Mouse (Mus musculus): ENCODE measurements around the gene Cpne8. TPM values are rescaled to one million over a fixed set of nuclear protein-coding genes. Genes with fewer than 3 reads are reported as not detected.

Cpne8 gene
- polyA plus RNA-seq, 1 experiment from 2014 or later, result 16.4 TPM

DNA sequence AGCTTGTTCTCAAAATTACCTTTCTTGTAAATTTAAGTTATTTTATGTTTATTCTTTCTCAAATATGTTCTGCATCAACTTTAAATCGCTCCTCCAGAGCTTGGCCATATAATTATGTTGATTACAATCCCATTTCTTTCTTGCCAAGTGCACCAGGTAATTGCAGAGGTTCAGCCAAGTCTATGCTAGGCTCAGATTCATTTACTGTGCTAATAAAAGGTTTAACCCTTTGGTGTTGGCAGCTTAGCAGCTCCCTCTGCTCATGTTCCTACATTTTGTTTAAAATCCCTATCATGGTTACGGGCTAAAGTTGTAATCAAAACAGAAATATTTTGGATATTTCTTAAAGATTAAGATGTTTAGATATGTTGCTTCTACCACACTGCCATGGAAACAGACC lies 216.0 kb downstream of the Cpne8 start:
- no peak overlapping the region for H3K4me2 ChIP-seq (ENCODE audit: low read depth, low read length)
- no peaks in the 10 kb centered on the region for H3K27me3 ChIP-seq (ENCODE audit: control insufficient read depth, insufficient read depth, low read length)
- H3K9ac ChIP-seq (ENCODE audit: low read length), result no peak overlapping the region
- H3K9me3 ChIP-seq (replicated peaks; ENCODE audit: control insufficient read depth, low read length), result no peaks in the 10 kb centered on the region
- WGBS, result 64% methylated on average over 2 of the region's 2 CpGs
- H3K27ac ChIP-seq (ENCODE audit: low read length), result no peak overlapping the region
- H3K36me3 ChIP-seq (ENCODE audit: control insufficient read depth, insufficient read depth, low read length), result no peaks in the 10 kb centered on the region
- no peak for ATAC-seq (ENCODE audit: insufficient read depth, low FRiP score)
- no peak overlapping the region for H3K4me3 ChIP-seq (replicated peaks; ENCODE audit: low read length)
- H3K4me1 ChIP-seq (ENCODE audit: control insufficient read depth, insufficient read depth, low read length), result no peaks in the 10 kb centered on the region

DNA sequence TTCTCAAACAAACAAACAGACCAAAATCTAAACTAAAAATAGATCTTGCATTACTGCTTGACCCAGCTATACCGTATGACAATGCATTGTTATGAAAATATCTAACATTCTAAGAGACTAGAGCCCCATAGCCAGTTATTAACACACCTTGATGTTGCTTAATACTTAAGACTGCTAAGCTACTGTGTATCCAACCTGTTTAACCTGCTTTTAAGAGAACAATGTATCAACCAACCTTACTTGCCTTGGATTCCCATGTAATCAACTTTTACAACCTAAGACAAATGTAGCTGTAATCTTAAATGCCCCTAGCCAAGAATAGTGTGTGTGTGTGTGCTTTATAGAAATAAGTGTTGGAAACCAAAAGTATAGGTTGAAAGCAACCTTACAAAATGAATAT lies 233.2 kb downstream of the Cpne8 start:
- Histone ChIP-seq H3K36me3 (ENCODE audit: control insufficient read depth, insufficient read depth, low read length) (no peaks in the 10 kb centered on the region), H3K27ac (ENCODE audit: low read length) (no peak overlapping the region), H3K27me3 (ENCODE audit: control insufficient read depth, insufficient read depth, low read length) (no peaks in the 10 kb centered on the region), H3K4me3 (replicated peaks; ENCODE audit: low read length) (no peak overlapping the region), H3K9ac (ENCODE audit: low read length) (no peak overlapping the region), H3K4me1 (ENCODE audit: control insufficient read depth, insufficient read depth, low read length) (no peaks in the 10 kb centered on the region), H3K9me3 (replicated peaks; ENCODE audit: control insufficient read depth, low read length) (no peaks in the 10 kb centered on the region), H3K4me2 (ENCODE audit: low read depth, low read length) (no peak overlapping the region)
- WGBS, result 71% methylated on average over 1 of the region's 1 CpGs
- no peak for ATAC-seq (ENCODE audit: insufficient read depth, low FRiP score)
